Mouse (Mus musculus): Measurements from ENCODE around the gene Bbx.

GRCm38 (mm10) chr16:50217084-50217483 lies 215.1 kb downstream of the Bbx start:
- TF ChIP-seq POLR2A (IDR thresholded peaks at IDR 0.05; ENCODE audit: insufficient read depth, low read depth, low read length) (no peak), CTCF (IDR thresholded peaks at IDR 0.05) (peak; percentile 30; the same call in 1 of the 2 replicates), EP300 (IDR thresholded peaks at IDR 0.05; ENCODE audit: insufficient read depth, low read depth, low read length) (no peak)
